Mouse (Mus musculus) myocyte (in vitro differentiated cells): Measurements from ENCODE around the gene Npw.

ENCODE experiments used
- MAX ChIP-seq: IDR thresholded peaks from one replicate; pipeline ENCODE4 v1.6.1; 2011; ENCODE audit warnings: low read depth, mild to moderate bottlenecking, control low read depth
- MYOG ChIP-seq, 3 experiments: IDR thresholded peaks; one replicate each; pipeline ENCODE4 v1.6.1; 2011; ENCODE audit warnings: control low read depth in 2 of 3, low read depth in 2 of 3, mild to moderate bottlenecking in 2 of 3; ENCODE audit not compliant: insufficient read length in 2 of 3, control insufficient read depth in 1 of 3, insufficient read depth in 1 of 3
- POLR2A ChIP-seq: IDR thresholded peaks from one replicate; pipeline ENCODE4 v1.6.1; 2011; ENCODE audit warnings: low read depth, mild to moderate bottlenecking, control low read depth, moderate library complexity; ENCODE audit not compliant: insufficient read length
- REST ChIP-seq: IDR thresholded peaks from one replicate; pipeline ENCODE4 v1.6.1; 2011; ENCODE audit warnings: mild to moderate bottlenecking, control low read depth, moderate library complexity; ENCODE audit not compliant: insufficient read depth, insufficient read length
- SRF ChIP-seq: IDR thresholded peaks from one replicate; pipeline ENCODE4 v1.6.1; 2011; ENCODE audit warnings: low read depth; ENCODE audit not compliant: control insufficient read depth, insufficient read length
- TCF12 ChIP-seq: IDR thresholded peaks from one replicate; pipeline ENCODE4 v1.6.1; 2011; ENCODE audit warnings: mild to moderate bottlenecking, control low read depth; ENCODE audit not compliant: poor library complexity, insufficient read depth, severe bottlenecking
- TCF3 ChIP-seq: IDR thresholded peaks from one replicate; pipeline ENCODE4 v1.6.1; 2011; ENCODE audit warnings: low read depth, control low read depth; ENCODE audit not compliant: insufficient read length
- USF1 ChIP-seq: IDR thresholded peaks from one replicate; pipeline ENCODE4 v1.6.1; 2011; ENCODE audit warnings: low read depth, mild to moderate bottlenecking, control low read depth, moderate library complexity

DNA sequence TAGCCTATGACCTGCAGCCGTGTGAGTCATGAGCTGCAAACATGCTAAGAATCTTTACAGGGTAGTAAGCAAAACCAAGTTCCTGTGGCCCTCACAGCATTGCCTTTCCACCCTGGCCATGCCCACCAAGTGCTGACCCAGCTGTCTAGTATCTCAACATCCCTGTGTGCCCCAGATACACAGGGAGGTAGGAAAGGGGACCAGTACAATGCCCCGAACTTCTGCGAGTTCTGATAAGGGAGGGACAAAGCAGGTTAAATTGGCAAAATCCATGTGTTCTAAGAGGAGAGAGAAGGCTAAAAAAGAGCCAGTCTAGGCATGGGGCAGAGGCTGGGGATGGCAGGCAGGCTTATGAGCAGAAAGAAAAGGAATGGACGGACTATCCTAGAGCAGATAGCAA lies 49.9 kb downstream of the Npw start:
- TF ChIP-seq POLR2A (no peak), TCF3 (no peak), SRF (no peak), TCF12 (no peak), USF1 (no peak), MYOG (IDR thresholded peaks at IDR 0.05; ENCODE audit: control insufficient read depth in 1 of 3, insufficient read depth in 1 of 3, insufficient read length in 2 of 3, low read depth in 2 of 3) (no peak), MAX (no peak), REST (no peak)
